Mouse (Mus musculus): ENCODE results near the gene Drd4.

DNA sequence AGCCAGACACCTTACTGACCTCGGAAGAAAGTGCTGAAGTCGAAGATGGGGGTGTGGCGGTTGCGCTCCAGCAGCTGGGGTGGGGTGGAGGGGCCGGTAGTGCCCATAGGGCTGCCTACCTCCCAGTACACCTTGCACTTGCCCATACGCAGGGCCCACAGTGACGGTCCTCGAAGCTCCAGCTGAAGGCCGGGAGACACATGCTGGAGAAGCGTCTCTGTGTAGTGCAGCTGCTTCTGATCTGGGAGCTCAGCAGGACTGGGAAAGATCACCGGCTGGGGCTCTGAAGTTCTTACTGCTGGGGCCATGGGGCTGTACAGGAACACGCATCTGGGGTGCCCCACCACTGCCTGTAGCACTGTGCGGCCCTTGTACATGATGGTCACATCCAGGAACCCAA, 28.2 kb upstream of the Drd4 start:
- TF ChIP-seq CTCF (IDR thresholded peaks at IDR 0.05; ENCODE audit: extremely low read depth, insufficient read depth, low read length) (no peak), POLR2A (IDR thresholded peaks at IDR 0.05; ENCODE audit: extremely low read depth, insufficient read depth, low read length) (no peak)

All from cortical plate, adult 2 months (tissue).